Mouse (Mus musculus) embryonic fibroblast, embryonic 13.5 days (primary cell): ENCODE results near the gene Ssna1. TPM values are rescaled to one million over a fixed set of nuclear protein-coding genes. Genes with fewer than 3 reads are reported as not detected.

Experiments
- H3K27ac ChIP-seq: 2 replicates; pipeline ENCODE4 v1.5.1; 2012; ENCODE audit warnings: low read length, control low read depth, inconsistent platforms; ENCODE audit not compliant: insufficient read depth
- H3K4me1 ChIP-seq: 2 replicates; pipeline ENCODE4 v1.6.1; 2011; ENCODE audit warnings: low read length; ENCODE audit not compliant: control insufficient read depth, insufficient read depth
- H3K4me3 ChIP-seq: 2 replicates; pipeline ENCODE4 v1.5.1; 2011; ENCODE audit warnings: mild to moderate bottlenecking, control low read depth, low read length; ENCODE audit not compliant: insufficient read depth
- CTCF ChIP-seq: IDR thresholded peaks from 2 replicates; pipeline ENCODE4 v1.5.1; 2011; ENCODE audit warnings: mild to moderate bottlenecking, control low read depth, low read length, moderate library complexity, borderline replicate concordance; ENCODE audit not compliant: insufficient read depth
- POLR2A ChIP-seq: IDR thresholded peaks from 2 replicates; pipeline ENCODE4 v1.6.1; 2011; ENCODE audit warnings: low read depth, mild to moderate bottlenecking, control low read depth, low read length, moderate library complexity
- polyA plus RNA-seq: library from polyadenylated mRNA; stranded (reverse); fragments of >200 nt; gene quantifications from 2 replicates; pipeline ENCODE4 v1.2.4, GENCODE M21; 2011; ENCODE audit warnings: low read depth; ENCODE audit not compliant: missing spikeins, insufficient read length

Gene Ssna1
- polyA plus RNA-seq, 1 experiment, result 46.2 TPM

- H3K4me1 ChIP-seq, result 0 out of 2 replicates have a peak, but pooled peaks cover 3% of the 10 kb centered on the region
- H3K27ac ChIP-seq, result no peak overlapping the region
- no peak overlapping the region for H3K4me3 ChIP-seq
- no peak for TF ChIP-seq CTCF
- TF ChIP-seq POLR2A, result no peak
These were observed 37.6 kb downstream of the Ssna1 start for GRCm38 (mm10) chr2:25234551-25235220.

GRCm38 (mm10) chr2:25234050-25234449, 38.2 kb downstream of the Ssna1 start, which contains the start of gene Slc34a3:
Slc34a3 (minus strand) TSS chr2:25234364.
- Histone ChIP-seq H3K4me1 (0 out of 2 replicates have a peak, but pooled peaks cover 3% of the 10 kb centered on the region), H3K4me3 (no peak within 1 kb of the TSS), H3K27ac (no peak within 1 kb of the TSS)
- TF ChIP-seq POLR2A (no peak), CTCF (no peak)

- Histone ChIP-seq H3K4me1 (0 out of 2 replicates have a peak, but pooled peaks cover 3% of the 10 kb centered on the region), H3K27ac (no peak overlapping the region), H3K4me3 (no peak overlapping the region)
- no peak for TF ChIP-seq POLR2A
- TF ChIP-seq CTCF, result no peak
These were observed 38.8 kb downstream of the Ssna1 start for GRCm38 (mm10) chr2:25233421-25233820.

DNA sequence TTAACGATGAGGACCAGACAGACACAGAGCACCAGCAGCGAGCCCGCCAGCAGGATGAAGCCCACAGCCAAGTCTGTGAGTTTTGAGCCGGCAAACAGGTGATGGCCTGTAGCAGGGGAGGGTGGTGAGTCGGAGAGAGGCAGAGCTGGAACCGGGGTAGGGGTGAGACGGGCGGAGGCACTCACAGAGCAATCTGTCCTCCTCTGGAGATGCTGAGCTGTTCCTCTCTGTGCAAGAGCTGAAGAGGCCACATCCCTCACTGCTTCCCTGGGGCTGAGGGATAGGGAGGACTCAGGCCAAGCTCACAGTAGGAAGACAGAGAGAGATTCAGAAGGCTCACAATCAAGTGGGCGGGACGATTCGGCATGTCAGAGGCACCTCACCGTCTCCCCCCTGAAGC, 41.2 kb downstream of the Ssna1 start:
- H3K4me1 ChIP-seq, result no peaks in the 10 kb centered on the region
- no peak overlapping the region for H3K27ac ChIP-seq
- TF ChIP-seq CTCF, result no peak
- TF ChIP-seq POLR2A, result no peak
- H3K4me3 ChIP-seq, result no peak overlapping the region

DNA sequence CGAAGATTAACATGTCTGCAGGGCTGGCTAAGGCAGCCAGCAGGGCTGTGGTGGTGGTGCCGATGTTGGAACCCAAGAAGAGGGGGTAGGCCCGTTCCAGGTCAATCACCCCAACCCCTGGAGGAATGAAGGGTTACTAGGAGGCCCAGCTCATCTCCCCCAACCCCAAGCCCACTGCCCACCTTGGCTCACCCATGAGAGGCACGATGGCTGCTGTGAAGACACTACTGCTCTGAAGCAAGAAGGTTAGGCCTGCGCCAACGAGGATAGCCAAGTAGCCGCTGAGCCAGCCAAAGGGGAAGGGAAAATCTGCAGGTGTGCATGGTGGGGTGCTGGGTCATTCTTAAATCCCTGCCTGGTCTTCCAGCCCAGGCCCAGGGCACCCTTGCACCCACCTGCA, 41.7 kb downstream of the Ssna1 start:
- no peak for TF ChIP-seq POLR2A
- TF ChIP-seq CTCF, result no peak
- H3K4me1 ChIP-seq, result peaks cover 2% of the 10 kb centered on the region; the same call in 1 of the 2 replicates
- H3K27ac ChIP-seq, result no peak overlapping the region
- H3K4me3 ChIP-seq, result no peak overlapping the region

DNA sequence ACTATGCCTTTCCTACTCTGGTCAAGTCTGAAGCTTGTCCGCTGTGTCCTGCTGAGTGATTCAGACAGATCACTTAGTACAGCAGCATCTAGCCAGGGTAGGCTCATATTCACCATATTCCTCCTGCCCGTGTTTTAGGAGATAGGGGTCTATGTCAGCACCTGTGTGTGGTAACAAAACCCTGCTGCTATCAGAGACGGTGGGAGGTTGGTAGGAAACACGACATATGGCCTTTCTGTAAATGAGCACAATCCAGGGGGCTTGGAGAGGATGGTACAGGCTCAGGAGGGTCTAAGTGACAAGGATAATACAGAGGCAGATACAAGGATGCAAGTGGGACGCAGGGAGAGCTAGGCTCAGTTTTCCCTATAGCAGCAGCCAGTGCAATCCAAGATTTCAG, 42.7 kb downstream of the Ssna1 start:
- H3K4me1 ChIP-seq, result peaks cover 3% of the 10 kb centered on the region; the same call in 1 of the 2 replicates
- TF ChIP-seq POLR2A (no peak), CTCF (no peak)
- no peak overlapping the region for H3K4me3 ChIP-seq

GRCm38 (mm10) chr2:25228995-25229530, 43.2 kb downstream of the Ssna1 start:
- no peak overlapping the region for H3K4me3 ChIP-seq
- no peak overlapping the region for H3K27ac ChIP-seq
- H3K4me1 ChIP-seq, result peaks cover 3% of the 10 kb centered on the region; the same call in 1 of the 2 replicates
- TF ChIP-seq POLR2A (no peak), CTCF (no peak)

More for the DNA sequence above, 42.7 kb downstream of the Ssna1 start:
- no peak overlapping the region for H3K27ac ChIP-seq

DNA sequence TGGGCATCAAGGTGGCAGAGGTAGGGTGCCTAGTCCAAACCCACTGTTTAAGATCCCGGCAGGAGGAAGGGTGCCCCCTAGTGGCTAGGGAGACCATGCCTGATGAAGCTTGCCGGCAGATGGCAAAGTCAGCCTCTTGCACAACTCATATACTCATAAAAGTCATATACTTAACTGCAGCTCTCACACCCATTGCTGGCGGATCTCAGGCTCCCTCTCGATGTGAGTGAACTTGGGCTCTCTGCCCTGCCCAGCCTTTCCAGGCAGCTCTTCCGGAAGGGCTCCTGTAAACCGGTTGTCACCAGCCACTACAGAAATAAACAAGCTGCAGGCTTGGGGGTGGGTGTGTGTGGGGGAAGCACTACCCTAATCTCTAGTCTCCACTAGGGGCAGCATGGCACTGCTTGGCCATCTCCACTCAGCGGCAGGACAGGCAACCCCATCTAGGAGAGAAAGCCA, 43.8 kb downstream of the Ssna1 start:
- Histone ChIP-seq H3K4me3 (no peak overlapping the region), H3K27ac (no peak overlapping the region), H3K4me1 (peaks cover 3% of the 10 kb centered on the region; the same call in 1 of the 2 replicates)
- TF ChIP-seq POLR2A (no peak), CTCF (peak; percentile 90)

DNA sequence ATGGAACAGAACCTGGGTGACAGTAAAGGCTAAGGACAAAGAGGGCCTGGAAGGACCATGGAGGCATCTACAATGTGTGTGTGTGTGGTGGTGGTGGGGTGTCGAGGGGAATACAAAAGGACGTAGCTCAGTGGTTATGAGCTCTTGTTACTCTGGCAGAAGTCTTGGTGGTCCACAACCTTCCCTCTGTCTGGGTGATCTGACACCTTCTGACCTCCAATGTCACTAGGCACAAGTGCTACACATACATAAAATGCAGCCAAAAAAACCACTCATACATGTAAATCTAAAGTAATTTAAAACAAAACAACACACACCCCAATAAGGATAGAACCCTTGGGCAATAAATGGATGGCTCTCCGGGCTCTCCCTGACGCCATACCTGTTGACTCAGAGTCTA, 44.8 kb downstream of the Ssna1 start:
- Histone ChIP-seq H3K27ac (no peak overlapping the region), H3K4me3 (no peak overlapping the region), H3K4me1 (peaks cover 3% of the 10 kb centered on the region; the same call in 1 of the 2 replicates)
- TF ChIP-seq POLR2A (no peak), CTCF (no peak)

DNA sequence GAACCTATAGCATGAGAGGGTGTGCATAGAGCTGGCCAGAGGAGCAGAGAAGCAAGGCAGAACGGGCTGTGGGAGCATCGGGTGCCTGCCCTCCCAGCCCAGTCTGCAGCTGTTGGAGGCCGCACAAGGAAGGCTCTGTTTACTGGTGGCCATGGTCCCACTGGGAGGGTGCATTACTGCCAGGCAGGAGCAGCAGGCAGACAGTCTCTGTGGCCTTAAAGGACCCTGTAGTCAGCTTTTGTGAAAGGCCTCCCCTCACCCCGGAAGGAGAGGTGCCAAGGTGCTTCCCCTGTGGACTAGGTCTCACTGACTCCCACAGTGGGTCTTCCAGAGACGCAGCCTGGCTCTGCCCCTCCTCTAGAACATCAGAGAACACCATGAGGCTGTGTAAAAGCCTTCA, 45.4 kb downstream of the Ssna1 start:
- Histone ChIP-seq H3K4me1 (peaks cover 3% of the 10 kb centered on the region; the same call in 1 of the 2 replicates), H3K4me3 (no peak overlapping the region), H3K27ac (no peak overlapping the region)
- TF ChIP-seq POLR2A, result no peak
- no peak for TF ChIP-seq CTCF
